7 mouse cellular contexts compared by ENCODE assay signal in the genomic region with DNA sequence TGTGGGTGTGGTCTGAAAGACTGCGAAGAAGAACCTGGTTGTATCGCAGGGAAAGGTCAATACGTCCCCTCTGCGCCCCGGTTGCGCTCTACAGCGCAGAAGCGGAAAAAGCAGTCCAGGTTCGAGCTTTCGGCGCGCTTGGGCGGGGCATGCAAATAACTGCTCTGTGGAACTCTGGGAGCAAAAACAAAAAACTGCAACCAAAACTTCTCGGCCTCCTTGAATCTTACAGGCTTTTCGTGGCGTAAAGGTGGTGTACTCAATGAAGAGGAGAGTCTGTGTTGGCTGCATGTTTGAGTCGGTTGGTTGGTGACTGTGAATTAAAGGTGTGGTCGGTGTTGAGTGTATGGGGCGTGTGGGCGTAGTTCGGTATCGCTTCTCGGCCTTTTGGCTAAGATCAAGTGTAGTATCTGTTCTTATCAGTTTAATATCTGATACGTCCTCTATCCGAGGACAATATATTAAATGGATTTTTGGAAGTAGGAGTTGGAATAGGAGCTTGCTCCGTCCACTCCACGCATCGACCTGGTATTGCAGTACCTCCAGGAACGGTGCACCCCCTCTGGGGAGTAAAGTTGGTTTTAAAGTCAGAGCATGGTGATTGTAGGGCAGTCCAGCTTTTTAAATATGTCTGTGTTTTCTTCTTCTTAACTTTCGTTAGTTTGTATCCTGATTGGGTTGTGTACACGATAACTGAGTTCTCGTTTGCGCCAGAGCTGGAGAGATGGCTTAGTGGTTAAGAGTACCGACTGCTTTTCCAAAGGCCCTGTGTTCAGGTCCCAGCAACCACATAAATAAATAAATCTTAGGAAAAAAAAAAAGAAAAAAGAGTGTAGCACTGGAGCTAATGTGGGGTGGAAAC. TPM values are rescaled to one million over a fixed set of nuclear protein-coding genes. Genes with fewer than 3 reads are reported as not detected.
DNase-seq lines count a peak whose midpoint lies in the region; ATAC-seq and TF ChIP-seq lines count a peak whose summit lies in the region.

A gene (plus strand): TSS at position 201 of the 862 bp plus-strand sequence.

- H3K4me3 ChIP-seq in embryonic facial prominence, embryonic 10.5 days, result peak within 1 kb of the TSS; percentile 63
- H3K4me3 ChIP-seq in intestine, postnatal 0 days (ENCODE audit: low read depth, low read length), result peak within 1 kb of the TSS; percentile 58
- peak within 1 kb of the TSS; percentile 39 for H3K4me3 ChIP-seq in limb, embryonic 11.5 days (ENCODE audit: low read depth, low read length)
- H3K4me3 ChIP-seq in midbrain, embryonic 14.5 days (replicated peaks; ENCODE audit: low read depth, low read length), result peak within 1 kb of the TSS; percentile 57
- peak within 1 kb of the TSS; percentile 91 for H3K4me3 ChIP-seq in spleen, adult 2 months (ENCODE audit: extremely low read depth, insufficient read depth, insufficient read length)

- DNase-seq in adrenal gland, postnatal 14 days, result peak; percentile 92
- peak; percentile 91 for DNase-seq in embryonic facial prominence, embryonic 10.5 days (ENCODE audit: low spot score)
- DNase-seq in gonadal fat pad, adult 2 months (ENCODE audit: low read depth), result peak; percentile 77
- peak; percentile 92 for DNase-seq in limb, embryonic 11.5 days (ENCODE audit: low spot score)
- DNase-seq in midbrain, embryonic 14.5 days, result peak; percentile 85
- DNase-seq in spleen, adult 2 months (ENCODE audit: low read depth in 1 of 2, low spot score in 2 of 2), result peak; percentile 79 to 84

- no peaks in the 10 kb centered on the region for H3K27me3 ChIP-seq in embryonic facial prominence, embryonic 10.5 days (replicated peaks; ENCODE audit: low read depth, poor library complexity, severe bottlenecking)
- H3K27me3 ChIP-seq in intestine, postnatal 0 days (replicated peaks; ENCODE audit: control insufficient read depth, insufficient read depth, low read length), result no peaks in the 10 kb centered on the region
- no peaks in the 10 kb centered on the region for H3K27me3 ChIP-seq in limb, embryonic 11.5 days (ENCODE audit: control insufficient read depth, insufficient read depth, low read length)
- no peaks in the 10 kb centered on the region for H3K27me3 ChIP-seq in midbrain, embryonic 14.5 days (ENCODE audit: control insufficient read depth, insufficient read depth, low read length)
- no peaks in the 10 kb centered on the region for H3K27me3 ChIP-seq in spleen, adult 2 months (ENCODE audit: control insufficient read depth, insufficient read depth, low read length)

- no peaks in the 10 kb centered on the region for H3K36me3 ChIP-seq in embryonic facial prominence, embryonic 10.5 days (replicated peaks)
- no peaks in the 10 kb centered on the region; the same call in 1 of the 2 replicates for H3K36me3 ChIP-seq in intestine, postnatal 0 days (ENCODE audit: control insufficient read depth, insufficient read depth)
- H3K36me3 ChIP-seq in limb, embryonic 11.5 days (ENCODE audit: control insufficient read depth, insufficient read depth, low read length), result no peaks in the 10 kb centered on the region
- no peaks in the 10 kb centered on the region for H3K36me3 ChIP-seq in midbrain, embryonic 14.5 days (ENCODE audit: control insufficient read depth, insufficient read depth, low read length)
- peaks cover 2% of the 10 kb centered on the region; the same call in 1 of the 2 replicates for H3K36me3 ChIP-seq in spleen, adult 2 months (ENCODE audit: control insufficient read depth, insufficient read depth, low read length)

- peak; percentile 72 for TF ChIP-seq POLR2A in spleen, adult 2 months (IDR thresholded peaks at IDR 0.05; ENCODE audit: low read depth, low read length)

- H3K9ac ChIP-seq in intestine, postnatal 0 days (ENCODE audit: low read depth, low read length), result peak within 1 kb of the TSS; percentile 69
- peak within 1 kb of the TSS; percentile 69 for H3K9ac ChIP-seq in limb, embryonic 11.5 days (ENCODE audit: low read length)
- peak within 1 kb of the TSS; percentile 59 for H3K9ac ChIP-seq in midbrain, embryonic 14.5 days (replicated peaks; ENCODE audit: low read length)

- under 1% methylated on average over 34 of the region's 34 CpGs for WGBS in embryonic facial prominence, embryonic 10.5 days
- WGBS in intestine, postnatal 0 days, result 1% methylated on average over 33 of the region's 34 CpGs
- WGBS in limb, embryonic 11.5 days, result under 1% methylated on average over 32 of the region's 34 CpGs
- under 1% methylated on average over 32 of the region's 34 CpGs for WGBS in midbrain, embryonic 14.5 days
- WGBS in spleen, adult 2 months, result under 1% methylated on average over 34 of the region's 34 CpGs

- peak within 1 kb of the TSS; percentile 92 for H3K4me2 ChIP-seq in intestine, postnatal 0 days (replicated peaks; ENCODE audit: low read depth)
- H3K4me2 ChIP-seq in limb, embryonic 11.5 days (ENCODE audit: low read depth, severe bottlenecking), result peak within 1 kb of the TSS; percentile 67
- H3K4me2 ChIP-seq in midbrain, embryonic 14.5 days (ENCODE audit: low read length), result peak within 1 kb of the TSS; percentile 89

- H3K9me3 ChIP-seq in embryonic facial prominence, embryonic 10.5 days, result no peaks in the 10 kb centered on the region
- H3K9me3 ChIP-seq in intestine, postnatal 0 days (ENCODE audit: control insufficient read depth), result no peaks in the 10 kb centered on the region
- no peaks in the 10 kb centered on the region for H3K9me3 ChIP-seq in limb, embryonic 11.5 days (ENCODE audit: control insufficient read depth, low read length)
- H3K9me3 ChIP-seq in midbrain, embryonic 14.5 days (ENCODE audit: control insufficient read depth, low read length), result no peaks in the 10 kb centered on the region

- no peak for TF ChIP-seq CTCF in intestine, postnatal 0 days (IDR thresholded peaks at IDR 0.05; ENCODE audit: low read depth)
- TF ChIP-seq CTCF in spleen, adult 2 months (IDR thresholded peaks at IDR 0.05; ENCODE audit: extremely low read depth, insufficient read depth, insufficient read length, insufficient replicate concordance), result no peak

- H3K4me1 ChIP-seq in embryonic facial prominence, embryonic 10.5 days, result peaks cover 20% of the 10 kb centered on the region
- no peaks in the 10 kb centered on the region for H3K4me1 ChIP-seq in intestine, postnatal 0 days (replicated peaks; ENCODE audit: control insufficient read depth, insufficient read depth, low read length)
- H3K4me1 ChIP-seq in limb, embryonic 11.5 days (ENCODE audit: control insufficient read depth, insufficient read depth, low read length), result no peaks in the 10 kb centered on the region
- no peaks in the 10 kb centered on the region; the same call in 1 of the 2 replicates for H3K4me1 ChIP-seq in midbrain, embryonic 14.5 days (ENCODE audit: control insufficient read depth, insufficient read depth, low read length)
- peaks cover 2% of the 10 kb centered on the region for H3K4me1 ChIP-seq in spleen, adult 2 months (ENCODE audit: control insufficient read depth, insufficient read depth, insufficient read length)

- peak; percentile 88 for ATAC-seq in intestine, postnatal 0 days
- peak; percentile 85 for ATAC-seq in limb, embryonic 11.5 days (ENCODE audit: insufficient number of reproducible peaks, low FRiP score, low TSS enrichment, low read depth)
- peak; percentile 80 for ATAC-seq in midbrain, embryonic 14.5 days (ENCODE audit: low FRiP score, low TSS enrichment)

- peak within 1 kb of the TSS; percentile 97 for H3K27ac ChIP-seq in embryonic facial prominence, embryonic 10.5 days (replicated peaks)
- peak within 1 kb of the TSS; percentile 91 for H3K27ac ChIP-seq in intestine, postnatal 0 days (ENCODE audit: low read depth, low read length)
- H3K27ac ChIP-seq in limb, embryonic 11.5 days (replicated peaks; ENCODE audit: low read depth, low read length), result peak within 1 kb of the TSS; percentile 99
- H3K27ac ChIP-seq in midbrain, embryonic 14.5 days (replicated peaks; ENCODE audit: low read depth, low read length), result peak within 1 kb of the TSS; percentile 84
- peak within 1 kb of the TSS; percentile 97 for H3K27ac ChIP-seq in spleen, adult 2 months (ENCODE audit: insufficient read depth, low read length)

RNA-seq across cellular contexts. Expression of the gene that starts here (rescaled TPM):
- total RNA-seq in adrenal gland, postnatal 14 days (2021), result 22.9 and 26.6 TPM in 2 replicates
- polyA plus RNA-seq in embryonic facial prominence, embryonic 10.5 days (2016; fragmentation: Nextera tagmentation; extraction: Ambion mirVana), result 28.2 and 29.4 TPM in 2 replicates
- polyA plus RNA-seq in gonadal fat pad, adult 2 months (2012; rRNA removed), result 23.7 and 25.3 TPM in 2 replicates
- polyA plus RNA-seq in intestine, postnatal 0 days (2015; fragmentation: Nextera tagmentation; extraction: Ambion mirVana), result 13.3 and 15.3 TPM in 2 replicates
- 30.0 and 31.0 TPM in 2 replicates for polyA plus RNA-seq in limb, embryonic 11.5 days (2014; fragmentation: Nextera tagmentation; extraction: Ambion mirVana)
- polyA plus RNA-seq in midbrain, embryonic 14.5 days (2014; fragmentation: Nextera tagmentation; extraction: Ambion mirVana), result 13.2 and 14.0 TPM in 2 replicates
- 17.6 and 18.8 TPM in 2 replicates for polyA plus RNA-seq in spleen, adult 2 months (2012; rRNA removed)

Comparison
In these comparisons a context has a peak if more than half of its experiments do, and no peak if none do; other contexts are left out.
1. Peak in every context shown above with its lines: DNase-seq, ATAC-seq, H3K4me3 ChIP-seq and H3K27ac ChIP-seq.
2. H3K4me3 ChIP-seq: peak in every context shown above with its lines; median percentile 91 in spleen, adult 2 months; 63 in embryonic facial prominence, embryonic 10.5 days; 58 in intestine, postnatal 0 days; 57 in midbrain, embryonic 14.5 days; 39 in limb, embryonic 11.5 days.